Mouse (Mus musculus): ENCODE measurements at regions not wholly inside any gene's neighbourhood (a gene's known extent, or its start where the extent isn't known, plus 50 kb on each side); places are given as distances from the start of the nearest gene placed in this dataset.
A peak's percentile ranks its signal among the peaks of the same experiment; 100 is the strongest.

- Histone ChIP-seq H3K27me3 (ENCODE audit: insufficient read depth, low read length) (no peaks in the 10 kb centered on the region), H3K9ac (replicated peaks; ENCODE audit: low read length, poor library complexity, severe bottlenecking) (no peak overlapping the region), H3K4me1 (ENCODE audit: insufficient read depth, low read length) (no peaks in the 10 kb centered on the region), H3K27ac (ENCODE audit: low read depth, low read length) (no peak overlapping the region), H3K9me3 (ENCODE audit: low read length) (no peaks in the 10 kb centered on the region), H3K4me3 (ENCODE audit: low read depth, low read length) (no peak overlapping the region), H3K4me2 (ENCODE audit: low read depth, low read length, poor library complexity, severe bottlenecking) (no peak overlapping the region), H3K36me3 (ENCODE audit: insufficient read depth, low read length) (no peaks in the 10 kb centered on the region)
- ATAC-seq (ENCODE audit: low FRiP score) (no peak), DNase-seq (ENCODE audit: low spot score) (no peak)
- 69% methylated on average over 4 of the region's 4 CpGs for WGBS
- no peak for TF ChIP-seq CTCF (IDR thresholded peaks at IDR 0.05)
Measured at GRCm38 (mm10) chr1:179863420-179863819, 59.9 kb upstream of the Ahctf1 start.

- WGBS, result 76% methylated on average over 3 of the region's 3 CpGs
- ATAC-seq (ENCODE audit: low FRiP score) (no peak), DNase-seq (ENCODE audit: low spot score) (no peak)
- Histone ChIP-seq H3K27ac (ENCODE audit: low read depth, low read length) (no peak overlapping the region), H3K36me3 (ENCODE audit: insufficient read depth, low read length) (no peaks in the 10 kb centered on the region), H3K9me3 (ENCODE audit: low read length) (no peaks in the 10 kb centered on the region), H3K4me3 (ENCODE audit: low read depth, low read length) (no peak overlapping the region), H3K27me3 (ENCODE audit: insufficient read depth, low read length) (no peaks in the 10 kb centered on the region), H3K9ac (replicated peaks; ENCODE audit: low read length, poor library complexity, severe bottlenecking) (no peak overlapping the region), H3K4me2 (ENCODE audit: low read depth, low read length, poor library complexity, severe bottlenecking) (no peak overlapping the region), H3K4me1 (ENCODE audit: insufficient read depth, low read length) (no peaks in the 10 kb centered on the region)
- no peak for TF ChIP-seq CTCF (IDR thresholded peaks at IDR 0.05)
Measured at GRCm38 (mm10) chr1:179862941-179863340, 59.5 kb upstream of the Ahctf1 start.

- H3K4me3 ChIP-seq (ENCODE audit: low read depth, low read length), result no peak overlapping the region
- no peak overlapping the region for H3K4me2 ChIP-seq (ENCODE audit: low read depth, low read length, poor library complexity, severe bottlenecking)
- WGBS, result 85% methylated on average over 3 of the region's 3 CpGs
- H3K9ac ChIP-seq (replicated peaks; ENCODE audit: low read length, poor library complexity, severe bottlenecking), result no peak overlapping the region
- no peaks in the 10 kb centered on the region for H3K27me3 ChIP-seq (ENCODE audit: insufficient read depth, low read length)
- ATAC-seq (ENCODE audit: low FRiP score) (no peak), DNase-seq (ENCODE audit: low spot score) (no peak)
- H3K9me3 ChIP-seq (ENCODE audit: low read length), result no peaks in the 10 kb centered on the region
- H3K4me1 ChIP-seq (ENCODE audit: insufficient read depth, low read length), result no peaks in the 10 kb centered on the region
- no peak for TF ChIP-seq CTCF (IDR thresholded peaks at IDR 0.05)
- no peak overlapping the region for H3K27ac ChIP-seq (ENCODE audit: low read depth, low read length)
- no peaks in the 10 kb centered on the region for H3K36me3 ChIP-seq (ENCODE audit: insufficient read depth, low read length)
Measured at GRCm38 (mm10) chr1:179861776-179862175, 58.3 kb upstream of the Ahctf1 start.

- Histone ChIP-seq H3K4me1 (ENCODE audit: insufficient read depth, low read length) (no peaks in the 10 kb centered on the region), H3K9me3 (ENCODE audit: low read length) (no peaks in the 10 kb centered on the region), H3K9ac (replicated peaks; ENCODE audit: low read length, poor library complexity, severe bottlenecking) (no peak overlapping the region), H3K27ac (ENCODE audit: low read depth, low read length) (no peak overlapping the region), H3K4me2 (ENCODE audit: low read depth, low read length, poor library complexity, severe bottlenecking) (no peak overlapping the region), H3K36me3 (ENCODE audit: insufficient read depth, low read length) (no peaks in the 10 kb centered on the region), H3K27me3 (ENCODE audit: insufficient read depth, low read length) (no peaks in the 10 kb centered on the region), H3K4me3 (ENCODE audit: low read depth, low read length) (no peak overlapping the region)
- WGBS, result 82% methylated on average over 8 of the region's 8 CpGs
- ATAC-seq (ENCODE audit: low FRiP score) (no peak), DNase-seq (ENCODE audit: low spot score) (no peak)
- TF ChIP-seq CTCF (IDR thresholded peaks at IDR 0.05), result no peak
Measured at GRCm38 (mm10) chr1:179859552-179859902, 56.0 kb upstream of the Ahctf1 start.

GRCm38 (mm10) chr1:179858780-179859551 lies 55.5 kb upstream of the Ahctf1 start:
- 45% methylated on average over 14 of the region's 14 CpGs for WGBS
- Histone ChIP-seq H3K4me3 (ENCODE audit: low read depth, low read length) (no peak overlapping the region), H3K4me1 (ENCODE audit: insufficient read depth, low read length) (no peaks in the 10 kb centered on the region), H3K36me3 (ENCODE audit: insufficient read depth, low read length) (no peaks in the 10 kb centered on the region), H3K4me2 (ENCODE audit: low read depth, low read length, poor library complexity, severe bottlenecking) (no peak overlapping the region), H3K27ac (ENCODE audit: low read depth, low read length) (no peak overlapping the region), H3K9me3 (ENCODE audit: low read length) (no peaks in the 10 kb centered on the region), H3K27me3 (ENCODE audit: insufficient read depth, low read length) (no peaks in the 10 kb centered on the region), H3K9ac (replicated peaks; ENCODE audit: low read length, poor library complexity, severe bottlenecking) (no peak overlapping the region)
- TF ChIP-seq CTCF (IDR thresholded peaks at IDR 0.05), result peak; percentile 84
- ATAC-seq (ENCODE audit: low FRiP score) (peak; percentile 65; the same call in 1 of the 2 replicates), DNase-seq (ENCODE audit: low spot score) (peak; percentile 88)

- no peak overlapping the region for H3K4me2 ChIP-seq (ENCODE audit: low read depth, low read length, poor library complexity, severe bottlenecking)
- H3K9ac ChIP-seq (replicated peaks; ENCODE audit: low read length, poor library complexity, severe bottlenecking), result no peak overlapping the region
- no peak overlapping the region for H3K27ac ChIP-seq (ENCODE audit: low read depth, low read length)
- ATAC-seq (ENCODE audit: low FRiP score), result no peak
- no peak for TF ChIP-seq CTCF (IDR thresholded peaks at IDR 0.05)
- H3K4me3 ChIP-seq (ENCODE audit: low read depth, low read length), result no peak overlapping the region
- no peak for DNase-seq (ENCODE audit: low spot score)
- H3K9me3 ChIP-seq (ENCODE audit: low read length), result no peaks in the 10 kb centered on the region
- H3K36me3 ChIP-seq (ENCODE audit: insufficient read depth, low read length), result no peaks in the 10 kb centered on the region
- H3K27me3 ChIP-seq (ENCODE audit: insufficient read depth, low read length), result no peaks in the 10 kb centered on the region
- H3K4me1 ChIP-seq (ENCODE audit: insufficient read depth, low read length), result no peaks in the 10 kb centered on the region
- 47% methylated on average over 12 of the region's 12 CpGs for WGBS
Measured at GRCm38 (mm10) chr1:179854288-179854965, 50.9 kb upstream of the Ahctf1 start.
